Mouse (Mus musculus) cerebellum, postnatal 25 days (tissue): ENCODE data around the gene Sla2.

Source experiments
- DNase-seq, 2 experiments: peaks; one replicate each; pipeline ENCODE4 v3.0.0; 2021; ENCODE audit warnings: mixed read lengths in 2 of 2

Sla2 gene

DNA sequence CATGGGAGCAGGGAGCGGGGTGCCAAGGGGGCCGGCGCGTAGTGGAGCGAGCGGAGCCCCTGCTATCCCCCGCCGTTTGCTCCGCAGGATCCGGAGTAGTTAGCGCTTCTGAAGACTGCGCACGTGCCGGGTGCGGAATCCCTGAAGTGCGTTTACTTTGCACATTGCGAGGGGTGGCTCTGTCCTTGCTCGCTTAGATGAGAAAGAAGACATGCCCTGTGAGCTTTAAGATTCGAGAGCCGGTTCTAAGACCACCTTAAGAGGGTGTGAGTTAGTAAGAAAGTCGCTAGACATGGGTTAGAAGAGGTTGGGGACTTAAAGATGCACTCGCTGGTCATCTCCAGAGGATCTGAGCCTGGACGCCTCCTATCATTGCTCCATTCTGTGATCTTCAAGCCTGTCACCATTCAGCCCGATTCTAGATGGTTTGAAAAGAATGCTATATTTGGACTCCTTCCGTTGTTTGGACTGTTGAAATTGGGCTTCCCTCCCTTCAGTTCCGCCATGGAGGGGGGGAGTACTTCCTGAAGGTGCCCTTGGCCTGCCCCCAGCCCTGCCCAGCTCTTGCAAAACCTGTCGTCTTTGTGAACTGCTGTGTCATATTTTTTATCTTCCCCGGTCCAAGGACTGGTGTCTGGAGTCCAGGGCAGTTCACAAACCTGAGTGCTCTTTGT lies 23.4 kb downstream of the Sla2 start:
- peak in 1 of 2 experiments; percentile 28 for DNase-seq

DNA sequence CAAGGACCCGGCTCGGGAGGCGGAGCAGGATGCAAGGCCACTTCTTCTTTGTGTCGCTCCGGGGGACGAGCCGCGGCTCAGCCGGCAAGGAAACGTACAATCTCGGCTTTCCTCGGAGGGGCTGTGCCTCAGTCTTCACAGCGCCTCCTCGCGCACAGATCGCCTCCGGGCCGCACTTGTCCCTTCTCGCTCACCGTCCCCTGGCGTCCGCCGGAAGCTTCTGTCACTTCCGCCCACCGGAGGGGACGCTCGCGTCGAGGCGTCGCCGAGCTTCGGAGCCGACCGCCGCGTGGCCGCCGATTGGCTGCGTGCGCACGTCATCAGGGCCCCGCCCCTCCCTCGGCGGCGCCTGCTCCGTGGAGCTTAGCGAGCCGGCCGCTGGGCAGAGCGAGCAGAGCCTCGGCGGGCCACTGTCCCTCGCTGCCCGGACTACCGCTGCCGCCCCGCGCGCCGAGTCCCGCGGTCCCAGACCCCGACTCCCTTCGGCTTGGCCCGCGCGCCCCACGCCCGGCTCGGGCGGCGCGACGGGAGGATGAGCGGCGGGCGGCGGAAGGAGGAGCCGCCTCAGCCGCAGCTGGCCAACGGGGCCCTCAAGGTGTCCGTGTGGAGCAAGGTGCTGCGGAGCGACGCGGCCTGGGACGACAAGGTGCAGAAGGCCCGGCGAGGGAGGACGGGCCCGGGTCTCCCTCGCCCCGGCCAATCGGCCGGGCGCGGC lies 24.1 kb downstream of the Sla2 start, which contains the start of gene Rab5if:
Rab5if (plus strand) TSS at position 357 of the 715 bp plus-strand sequence.
- peak; percentile 99 for DNase-seq

DNA sequence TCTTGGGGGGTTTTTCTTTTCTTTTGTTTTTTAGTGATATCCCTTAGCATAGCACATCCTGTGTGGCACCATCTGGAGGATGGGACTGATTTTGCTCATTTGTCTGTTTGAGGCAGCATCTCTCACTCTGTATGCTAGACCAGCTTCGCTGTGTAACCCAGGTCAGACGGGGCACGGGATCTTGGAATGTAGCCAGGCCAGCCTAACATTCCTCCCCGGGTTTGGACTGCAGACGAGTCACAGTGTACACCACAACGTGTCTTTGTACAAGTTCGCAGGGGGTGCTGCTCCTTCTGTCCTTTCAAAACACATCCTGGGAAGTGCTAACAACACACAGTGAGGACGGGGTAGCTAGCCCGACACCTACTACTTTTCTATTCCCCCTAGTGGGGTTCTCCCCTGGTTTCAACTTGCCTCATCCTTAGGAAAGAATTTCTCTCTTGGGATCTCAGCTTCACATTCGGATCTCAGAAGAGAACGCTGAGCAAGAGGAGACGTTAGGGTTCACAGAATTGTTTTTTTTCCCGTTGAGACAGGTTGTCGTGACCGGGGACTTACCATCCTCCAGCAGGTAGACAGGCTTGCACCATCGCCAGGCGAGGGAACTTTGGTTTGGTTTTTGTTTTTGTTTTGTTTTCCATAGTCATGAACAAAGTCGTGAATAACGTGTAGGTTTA lies 24.8 kb downstream of the Sla2 start:
- peak; percentile 43 to 49 for DNase-seq

DNA sequence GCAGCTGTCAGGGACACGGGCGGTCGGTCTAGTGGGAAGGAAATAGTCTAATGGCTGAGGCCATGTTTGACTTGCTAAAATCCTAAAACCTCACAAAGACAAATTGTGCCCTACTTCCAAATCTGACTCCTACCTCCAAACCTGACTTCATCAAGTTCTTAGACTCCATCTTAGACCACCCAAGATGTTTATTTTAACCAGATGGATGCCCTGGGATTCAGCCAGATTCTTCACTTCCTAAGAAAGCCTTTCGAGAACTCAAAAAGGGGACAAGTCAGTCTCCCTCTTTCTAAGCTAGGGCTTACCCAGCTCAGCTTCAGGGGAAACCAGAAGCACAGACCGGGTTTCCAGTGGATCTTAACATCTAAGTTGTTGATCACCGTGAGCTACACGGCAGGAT lies 28.3 kb downstream of the Sla2 start:
- no peak for DNase-seq

DNA sequence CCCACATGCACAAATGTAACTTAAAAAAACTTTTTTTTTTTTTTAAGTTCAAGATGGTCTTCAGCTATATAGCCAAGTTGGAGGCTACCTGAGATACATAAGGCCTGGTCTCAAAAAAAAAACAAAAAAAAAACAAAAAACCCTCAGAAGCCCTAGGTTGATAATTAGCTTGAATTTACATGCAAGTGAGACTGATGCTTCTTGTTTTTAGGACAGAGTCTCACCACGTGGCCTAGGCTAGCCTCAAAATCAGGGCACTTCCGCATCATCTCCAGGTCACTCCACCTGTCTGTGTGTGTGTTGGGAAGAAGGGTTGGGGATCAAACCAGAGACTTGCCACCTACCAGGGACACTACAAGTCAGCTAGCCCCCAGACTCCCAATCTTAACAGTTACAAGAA lies 29.2 kb downstream of the Sla2 start, which contains the start of gene 4930518I15Rik:
4930518I15Rik (minus strand) TSS at position 112 of the 400 bp plus-strand sequence.
- DNase-seq, result no peak

DNA sequence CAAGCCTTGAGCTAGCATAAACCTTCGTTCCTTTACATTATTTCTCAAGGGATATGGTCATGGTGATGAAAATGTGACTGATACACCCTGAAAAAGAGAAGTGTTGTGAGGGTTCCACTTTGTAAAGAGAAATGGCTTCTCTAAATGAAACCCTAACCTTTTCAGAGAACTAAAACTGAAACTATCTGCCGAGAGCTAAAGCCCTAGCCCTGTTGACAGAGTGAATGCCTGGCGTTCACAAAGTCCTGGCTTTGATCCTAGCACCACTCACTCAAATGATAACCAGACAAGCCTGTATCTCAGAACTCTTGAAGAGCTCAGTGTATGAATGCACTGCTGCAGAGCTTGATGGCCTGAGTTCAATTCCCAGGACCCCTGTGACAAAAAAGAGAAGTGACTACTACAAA lies 29.6 kb downstream of the Sla2 start:
- no peak for DNase-seq

DNA sequence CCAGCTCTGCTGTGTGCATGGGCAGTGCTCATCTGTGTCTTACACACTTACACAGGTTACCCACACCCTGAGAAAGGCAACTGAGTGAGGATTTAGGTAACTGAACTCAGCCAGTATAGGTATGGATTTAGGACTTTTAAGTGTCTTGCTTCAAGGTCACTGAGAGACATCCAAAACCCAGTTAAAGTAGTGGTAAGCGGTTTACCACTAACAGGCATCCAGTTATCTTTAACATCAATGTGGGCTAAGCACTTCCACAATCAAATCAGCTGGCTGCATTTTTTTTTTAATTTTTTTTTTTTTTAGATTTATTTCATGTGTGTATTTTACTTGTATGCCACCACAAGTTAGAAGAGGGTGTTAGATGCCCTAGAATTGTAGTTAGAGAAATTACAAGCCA lies 30.7 kb downstream of the Sla2 start:
- no peak for DNase-seq

DNA sequence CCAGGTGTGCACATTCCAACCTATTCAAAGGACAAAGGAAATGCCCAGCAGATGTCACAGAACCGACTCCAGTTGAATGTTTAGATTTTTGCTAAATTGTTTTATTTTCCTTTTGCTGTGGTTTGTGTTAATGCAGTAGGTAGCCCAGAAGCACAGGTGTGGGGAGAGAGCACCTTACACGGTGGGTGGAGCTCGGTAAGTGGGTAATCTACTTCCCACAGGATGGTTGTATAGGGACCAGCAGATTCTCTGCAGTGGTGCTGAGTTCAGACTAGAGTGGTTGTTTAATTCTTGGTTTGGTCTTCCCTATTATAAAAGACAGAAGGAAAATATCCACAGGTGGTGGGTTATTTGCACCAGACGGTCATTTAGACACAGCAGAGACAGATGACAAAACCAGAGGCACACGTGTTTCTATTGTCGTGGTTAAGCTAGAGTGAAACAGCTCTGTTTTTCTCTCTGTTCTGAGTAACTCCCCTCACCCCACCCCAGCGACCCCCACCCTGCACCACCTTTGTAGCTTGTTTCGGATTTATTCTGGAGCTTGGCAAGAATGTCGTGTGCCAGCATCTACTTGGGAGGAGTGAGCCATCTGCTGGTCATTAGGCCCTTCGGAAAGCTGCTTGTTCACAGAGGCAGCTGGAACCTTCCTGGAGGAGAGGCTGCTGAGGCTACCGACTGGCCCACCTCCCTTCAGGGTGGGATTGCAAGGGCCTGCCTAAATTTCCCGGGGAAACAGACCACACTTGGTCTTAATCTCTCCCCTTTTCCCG lies 32.8 kb downstream of the Sla2 start:
- DNase-seq, result peak; percentile 60 to 73

DNA sequence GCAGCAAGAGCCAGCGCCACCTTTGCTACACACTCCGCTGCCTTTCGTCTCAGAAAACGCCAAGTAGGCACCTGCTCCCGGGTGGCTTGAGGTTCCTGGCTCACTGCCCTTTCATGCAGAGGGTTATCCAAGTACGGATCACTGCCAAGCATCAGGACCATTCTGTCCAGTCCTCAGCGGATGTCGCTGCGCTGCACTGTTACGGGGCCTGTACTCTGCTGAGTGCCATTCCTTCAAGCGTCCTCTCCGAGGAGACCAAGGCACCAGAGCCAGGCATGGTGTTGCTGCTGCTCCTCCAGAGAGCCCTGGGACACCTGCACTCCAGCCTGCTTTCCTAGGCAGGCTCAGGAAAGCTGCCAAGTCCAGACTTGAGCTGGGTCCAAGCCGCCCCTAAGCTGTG lies 33.4 kb downstream of the Sla2 start:
- peak in 1 of 2 experiments; percentile 37 for DNase-seq

DNA sequence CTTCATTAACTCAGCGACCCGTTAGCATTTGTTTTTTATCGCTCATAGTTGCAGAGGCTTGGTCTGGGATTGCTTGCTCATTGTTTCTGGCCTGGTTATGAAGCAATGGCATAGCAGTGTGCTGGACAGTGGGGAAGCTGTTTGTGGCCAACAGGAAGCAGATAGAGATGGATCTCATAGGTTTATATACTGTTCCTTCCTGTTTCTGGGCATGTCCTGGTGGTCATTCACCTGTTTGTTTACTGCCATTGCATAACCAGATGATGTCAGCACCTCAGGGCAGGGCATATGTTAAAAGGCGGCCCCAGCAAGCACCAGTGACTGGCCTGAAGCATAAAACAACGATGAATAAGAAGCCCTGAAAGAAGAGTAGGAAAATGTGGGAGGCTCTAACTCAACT lies 36.5 kb downstream of the Sla2 start:
- DNase-seq, result no peak

DNA sequence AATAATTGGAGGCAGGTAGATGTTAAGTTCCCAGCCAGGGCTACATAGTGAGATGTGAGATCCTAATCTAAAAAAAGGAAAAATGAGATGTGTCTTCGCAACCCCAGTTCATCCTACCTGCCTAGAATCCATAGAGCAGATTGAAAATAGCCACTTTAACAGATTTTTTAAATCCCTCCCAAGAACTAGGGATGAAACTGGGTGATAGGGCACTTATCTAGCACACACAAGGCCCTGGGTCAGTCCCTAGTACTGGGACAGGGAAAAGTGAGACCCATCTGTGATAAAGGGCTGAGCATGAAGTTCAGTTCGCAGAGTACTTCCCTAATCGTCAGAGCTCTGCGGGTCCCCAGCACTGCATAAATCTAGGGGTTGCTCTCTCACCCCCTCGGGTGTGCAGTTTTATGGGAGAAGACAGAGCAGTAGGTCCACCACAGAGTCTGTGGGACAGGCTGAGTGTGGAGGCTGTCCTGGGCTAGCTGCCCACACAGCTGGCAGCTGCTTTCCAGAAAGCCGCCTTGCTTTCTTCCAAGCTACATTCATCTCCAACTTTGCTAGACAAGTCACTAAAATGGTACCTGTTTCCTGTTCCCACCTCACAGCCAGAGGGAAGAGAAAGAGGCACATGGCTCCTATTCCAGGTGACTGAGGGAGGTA lies 38.3 kb downstream of the Sla2 start:
- DNase-seq, result no peak

DNA sequence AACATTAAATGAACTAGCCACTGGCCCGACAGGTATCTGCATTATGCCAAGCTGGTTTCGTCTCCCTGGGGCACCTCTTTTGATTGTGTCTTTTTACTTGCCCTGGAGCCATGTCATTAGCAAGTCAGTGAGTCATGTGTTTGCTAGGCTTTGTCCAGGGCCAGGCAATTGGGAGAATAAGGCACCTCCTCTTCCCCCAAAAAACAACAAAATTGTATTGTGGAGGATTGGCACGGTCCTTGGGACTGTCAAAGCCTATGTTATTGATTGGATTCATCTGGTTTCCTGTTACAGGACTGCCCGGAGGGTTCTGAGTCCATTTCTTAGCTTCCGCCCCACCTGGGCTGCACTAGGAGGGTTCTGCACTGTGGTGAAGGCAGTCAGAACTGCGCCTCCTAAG lies 39.3 kb downstream of the Sla2 start:
- DNase-seq, result no peak

DNA sequence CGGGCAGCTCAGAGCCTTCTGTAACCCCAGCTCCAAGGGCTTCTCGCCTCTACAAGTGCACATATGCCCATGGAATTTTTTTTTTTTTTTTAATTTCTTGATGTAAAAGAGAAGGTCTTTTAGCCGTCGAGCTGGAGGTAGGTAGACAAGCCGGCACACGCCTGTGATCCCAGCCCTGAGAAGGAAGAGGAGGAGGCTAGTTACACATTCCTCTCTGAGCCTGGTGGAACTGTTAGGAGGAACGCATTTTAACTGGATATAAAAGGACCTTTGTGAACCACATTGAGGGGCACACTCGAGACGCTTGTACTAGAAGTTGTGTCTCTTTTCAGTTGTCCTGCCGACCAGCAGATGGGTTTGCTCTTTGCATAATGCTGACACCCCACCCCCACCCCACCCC lies 42.3 kb downstream of the Sla2 start:
- no peak for DNase-seq

DNA sequence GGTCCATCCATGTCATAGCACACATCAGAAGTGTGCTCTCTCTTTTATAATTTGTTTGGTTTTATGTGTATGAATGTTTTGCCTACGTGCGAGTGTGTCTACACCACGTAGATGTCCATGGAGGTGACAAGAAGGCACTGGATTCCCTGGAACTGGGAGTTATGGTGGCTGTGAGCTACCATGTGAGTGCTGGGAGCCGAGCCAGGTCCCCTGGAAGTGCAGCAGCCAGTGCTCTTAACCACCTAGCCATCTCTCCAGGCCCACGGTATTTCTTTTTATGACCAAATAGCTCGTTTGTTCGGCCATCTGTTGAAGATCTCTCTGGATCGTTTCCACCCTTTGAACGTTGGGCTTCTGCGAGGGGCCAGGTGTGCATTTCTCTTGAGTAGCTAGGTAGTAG lies 43.7 kb downstream of the Sla2 start:
- DNase-seq, result peak in 1 of 2 experiments; percentile 41

DNA sequence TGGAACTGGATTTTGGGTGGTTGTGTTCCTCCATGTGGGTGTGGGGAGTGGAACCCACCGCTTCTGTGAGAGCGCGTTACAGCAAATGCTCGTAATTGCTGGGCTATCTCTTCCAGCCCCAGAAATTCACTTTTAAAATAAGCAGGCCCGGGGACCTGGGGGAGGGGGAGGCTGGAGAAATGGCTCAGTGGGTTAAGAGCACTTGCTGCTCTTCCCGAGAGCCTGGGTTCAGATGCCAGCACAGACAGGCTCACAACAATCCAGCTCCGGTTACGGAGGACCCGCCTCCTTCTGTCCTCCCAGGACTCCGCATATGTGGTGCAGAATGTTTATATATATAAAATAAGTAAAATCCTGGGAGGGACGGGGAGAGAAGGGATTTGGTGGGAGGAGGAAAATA lies 44.3 kb downstream of the Sla2 start:
- no peak for DNase-seq

DNA sequence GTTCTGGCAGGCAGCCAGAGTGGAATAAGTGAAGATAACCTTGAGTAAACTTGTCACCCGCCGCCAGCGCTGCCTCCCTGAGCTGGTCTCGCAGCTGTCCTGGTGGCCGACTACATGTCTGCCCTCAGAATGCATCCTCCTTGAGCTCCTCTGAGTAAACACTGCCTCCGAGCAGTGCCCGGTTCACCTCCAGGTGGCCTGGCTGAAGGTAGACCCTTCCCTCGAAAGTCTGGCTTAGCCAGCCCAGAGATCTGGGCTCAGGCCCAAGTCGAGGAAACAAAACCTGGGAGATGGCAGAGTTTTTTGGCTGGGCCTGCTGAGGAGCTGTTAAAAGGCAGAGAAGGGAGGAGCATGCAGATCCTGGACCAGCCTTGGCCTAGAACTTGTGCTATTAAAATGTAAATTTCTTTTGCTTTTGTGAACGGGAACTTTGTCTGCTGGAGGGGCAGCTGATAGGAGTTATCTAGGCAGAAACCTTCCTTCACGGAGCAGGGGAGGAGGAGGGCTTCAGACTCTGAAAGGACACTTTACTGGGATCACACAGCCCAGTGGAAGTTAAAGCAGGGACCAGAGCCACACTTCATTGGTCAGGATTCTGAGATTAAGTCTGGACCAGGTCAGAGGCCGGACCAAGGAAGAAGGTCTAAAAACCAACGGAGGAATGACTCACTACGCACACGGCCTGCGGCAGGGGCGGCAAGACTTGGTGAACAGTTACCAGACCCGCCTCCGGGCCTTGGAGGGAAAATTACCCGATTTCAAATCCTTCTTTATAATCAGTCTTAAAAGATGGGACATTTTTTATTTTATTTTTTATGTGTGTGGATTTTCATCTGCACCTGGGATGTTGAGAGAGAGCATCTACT lies 44.9 kb downstream of the Sla2 start:
- peak; percentile 58 to 74 for DNase-seq

DNA sequence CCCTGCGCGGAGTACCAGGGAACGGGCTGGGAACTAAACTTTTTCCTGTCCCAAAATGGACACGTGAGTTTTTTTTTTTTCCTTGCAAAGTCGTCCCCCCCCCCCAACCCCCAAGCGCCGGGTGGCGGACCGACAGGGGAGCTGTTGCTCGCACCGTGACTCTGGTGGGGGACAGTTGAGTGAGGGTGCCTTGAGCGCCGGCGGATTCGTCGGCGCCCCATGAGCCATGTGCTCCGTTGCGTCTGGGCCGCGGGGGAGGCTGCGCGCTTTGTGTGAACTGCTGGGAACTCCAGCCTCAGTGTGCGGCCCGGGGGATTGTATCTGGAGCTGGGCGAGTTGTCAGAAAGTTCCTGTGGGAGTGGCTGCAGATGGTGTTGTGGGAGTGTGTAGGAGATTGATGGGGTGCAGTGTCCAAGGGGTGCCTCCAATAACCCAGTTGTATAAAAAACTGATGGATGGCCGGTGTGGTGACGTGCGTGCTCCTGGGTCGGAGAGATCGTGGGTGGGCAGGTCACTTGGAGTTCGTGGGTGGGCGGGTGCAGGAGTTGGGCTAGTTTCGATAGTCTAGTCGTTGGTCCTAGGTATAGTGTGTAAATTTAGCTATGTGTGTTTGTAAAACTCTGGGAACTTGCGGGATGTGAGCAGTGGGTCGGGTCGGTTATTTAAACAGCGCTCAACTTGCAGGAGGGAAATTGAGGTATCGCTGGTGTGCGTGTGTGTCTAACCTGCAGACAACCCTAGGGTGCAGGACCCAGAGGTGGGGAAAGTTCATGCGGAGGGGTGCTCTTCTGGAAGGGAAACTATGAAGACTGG lies 45.8 kb downstream of the Sla2 start:
- peak; percentile 20 to 26 for DNase-seq

DNA sequence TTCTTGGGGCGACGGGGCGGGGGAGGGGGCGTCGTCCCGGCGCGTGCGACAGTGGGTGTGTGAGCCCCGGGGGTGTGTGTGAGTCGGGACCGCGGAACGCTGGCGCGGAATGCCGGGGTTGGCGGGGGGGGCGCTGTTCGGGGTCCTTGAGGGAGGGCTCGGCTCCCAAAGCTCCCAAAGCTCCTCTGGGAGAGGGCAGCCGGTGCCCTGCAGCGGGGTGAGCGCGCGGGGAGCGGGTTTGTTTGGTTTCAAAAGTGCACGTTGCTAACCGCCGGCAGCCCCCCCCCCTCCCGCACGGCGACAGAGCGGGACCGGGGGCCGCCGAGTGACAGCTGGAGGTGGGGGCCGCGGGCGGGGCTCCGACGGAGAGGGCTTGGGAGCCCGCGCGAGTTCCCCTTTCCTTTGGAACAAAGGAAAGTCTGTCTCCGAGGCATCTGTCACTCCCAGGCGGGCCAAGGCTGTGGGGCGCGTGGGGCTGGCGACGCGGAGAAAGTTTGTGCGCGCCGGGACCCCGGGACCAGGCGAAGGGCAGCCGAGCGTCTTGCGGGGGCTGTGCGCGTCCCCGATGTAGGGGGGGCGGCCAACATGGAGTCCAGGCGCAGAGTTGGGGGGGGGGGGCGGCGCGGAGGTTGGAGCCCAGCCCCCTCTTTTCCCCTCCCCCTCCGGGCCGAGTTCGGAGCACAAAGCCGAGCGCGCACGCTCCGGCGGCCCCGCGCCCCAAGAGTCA lies 46.5 kb downstream of the Sla2 start:
- DNase-seq, result peak; percentile 20 to 25

DNA sequence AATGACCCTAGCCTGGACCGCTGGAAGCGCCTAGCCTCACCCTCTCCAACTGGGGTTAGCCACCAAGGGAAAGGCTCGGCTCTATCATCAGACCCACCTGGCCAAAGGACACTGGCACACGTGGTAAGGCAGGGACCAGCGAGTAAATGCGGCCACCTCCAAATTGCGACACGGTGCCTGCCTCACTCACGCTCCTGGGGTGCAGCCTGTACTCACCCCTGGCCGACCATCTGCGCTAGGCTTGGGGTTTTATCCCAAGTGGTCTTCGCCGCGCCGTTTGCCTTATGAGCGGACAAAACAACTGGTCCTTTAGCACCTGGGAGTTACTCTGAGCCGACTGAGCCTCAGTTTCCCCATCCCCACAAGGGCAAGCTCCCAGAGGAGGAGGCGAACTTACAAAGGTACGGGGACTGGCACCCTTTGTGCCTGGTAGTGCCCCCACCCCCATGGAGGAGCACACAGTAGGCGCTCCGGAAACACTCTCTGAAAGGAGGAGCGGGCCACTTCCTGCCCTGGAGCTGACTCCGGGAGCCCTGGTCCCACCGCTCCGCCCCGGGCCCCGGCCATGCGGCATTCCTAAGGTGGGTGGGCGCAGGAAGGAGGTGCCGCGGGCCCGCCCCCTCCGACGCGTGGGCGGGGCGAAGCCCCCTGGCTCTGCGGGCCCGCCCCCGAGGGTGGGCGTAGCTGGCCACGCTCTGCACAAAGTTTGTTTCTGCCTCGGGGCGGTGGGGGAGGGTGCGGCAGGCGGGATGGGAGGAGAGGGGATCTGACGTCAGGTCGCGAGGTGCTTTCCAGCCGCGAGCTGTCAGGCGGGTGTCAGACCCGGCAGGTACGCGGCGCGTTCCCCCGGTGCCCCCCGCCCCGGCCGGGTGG lies 47.4 kb downstream of the Sla2 start, which contains the start of gene Tgif2:
Tgif2 (plus strand) TSS at position 689 of the 873 bp plus-strand sequence.
- peak in 1 of 2 experiments; percentile 22 for DNase-seq
